In the genomic region with DNA sequence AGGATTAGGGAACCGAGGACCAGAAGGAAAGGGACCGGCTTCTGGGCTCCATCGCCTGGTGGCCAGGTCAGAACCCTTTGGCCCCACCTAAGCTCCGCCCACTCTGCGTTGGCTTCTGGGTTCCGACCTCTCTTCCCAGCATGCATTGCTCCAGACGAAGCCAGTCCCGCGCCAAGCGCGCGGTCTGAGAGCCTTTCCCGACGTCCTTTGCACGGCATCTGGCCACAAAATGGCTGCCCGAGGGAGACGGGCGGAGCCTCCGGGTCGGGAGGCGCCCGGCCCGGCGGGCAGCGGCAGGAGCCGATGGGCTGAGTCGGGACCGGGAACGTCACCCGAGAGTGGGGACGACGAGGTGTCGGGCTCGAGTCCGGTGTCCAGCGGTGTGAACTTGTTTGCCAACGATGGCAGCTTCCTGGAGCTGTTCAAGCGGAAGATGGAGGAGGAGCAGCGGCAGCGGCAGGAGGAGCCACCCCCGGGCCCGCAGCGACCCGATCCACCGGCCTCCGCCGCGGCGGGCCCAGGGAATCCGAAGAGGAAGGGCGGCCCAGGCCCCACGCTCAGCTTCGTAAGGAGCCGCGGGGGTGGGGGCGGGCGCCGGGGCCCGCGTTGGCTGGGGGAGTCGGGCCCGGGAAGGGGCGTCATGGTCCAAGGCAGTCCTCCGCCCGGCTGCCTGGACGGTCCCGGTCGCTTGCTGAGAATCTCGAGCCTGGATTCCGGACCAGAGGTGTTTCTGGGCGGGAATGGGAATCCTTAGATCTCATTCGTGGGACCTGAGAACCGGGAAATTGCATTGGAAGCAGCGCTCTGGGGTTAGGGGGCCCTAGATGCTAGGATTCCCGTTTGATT, we compare ENCODE assay signal across 8 mouse cellular contexts. TPM values are rescaled to one million over a fixed set of nuclear protein-coding genes. Genes with fewer than 3 reads are reported as not detected.
DNase-seq lines count a peak whose midpoint lies in the region; ATAC-seq lines count a peak whose summit lies in the region.

A gene (plus strand): TSS at position 154 of the 846 bp plus-strand sequence.

- H3K4me2 ChIP-seq in heart, embryonic 13.5 days: peak within 1 kb of the TSS; percentile 91
- peak within 1 kb of the TSS; percentile 96 for H3K4me2 ChIP-seq in liver, embryonic 12.5 days
- H3K4me2 ChIP-seq in stomach, embryonic 15.5 days: peak within 1 kb of the TSS; percentile 90

- no peaks in the 10 kb centered on the region for H3K9me3 ChIP-seq in heart, embryonic 13.5 days
- H3K9me3 ChIP-seq in liver, embryonic 12.5 days (replicated peaks): no peaks in the 10 kb centered on the region
- H3K9me3 ChIP-seq in stomach, embryonic 15.5 days: no peaks in the 10 kb centered on the region

- no peaks in the 10 kb centered on the region for H3K27me3 ChIP-seq in heart, embryonic 13.5 days (replicated peaks)
- H3K27me3 ChIP-seq in liver, embryonic 12.5 days (replicated peaks): no peaks in the 10 kb centered on the region
- no peaks in the 10 kb centered on the region for H3K27me3 ChIP-seq in stomach, embryonic 15.5 days (replicated peaks)

- H3K36me3 ChIP-seq in heart, embryonic 13.5 days: peaks cover 52% of the 10 kb centered on the region
- peaks cover 60% of the 10 kb centered on the region for H3K36me3 ChIP-seq in liver, embryonic 12.5 days
- H3K36me3 ChIP-seq in stomach, embryonic 15.5 days: peaks cover 39% of the 10 kb centered on the region

- peak; percentile 78 for ATAC-seq in erythroid progenitor cell, adult 5-6 weeks (replicated peaks; ENCODE audit: low FRiP score, poor library complexity, severe bottlenecking)
- peak; percentile 80 for ATAC-seq in heart, embryonic 13.5 days (ENCODE audit: extremely low read depth, insufficient number of reproducible peaks, low FRiP score, low TSS enrichment)
- ATAC-seq in liver, embryonic 12.5 days: peak; percentile 84
- peak; percentile 82 for ATAC-seq in stomach, embryonic 15.5 days (ENCODE audit: insufficient read depth, low FRiP score, low read depth)

- H3K4me3 ChIP-seq in heart, embryonic 13.5 days: peak within 1 kb of the TSS; percentile 85
- H3K4me3 ChIP-seq in liver, embryonic 12.5 days: peak within 1 kb of the TSS; percentile 100
- H3K4me3 ChIP-seq in stomach, embryonic 15.5 days (replicated peaks): peak within 1 kb of the TSS; percentile 90

- peak; percentile 95 for DNase-seq in CD4-positive helper T cell, adult 2 months (ENCODE audit: low read depth, low spot score)
- DNase-seq in brain, embryonic 18.5 days (ENCODE audit: low read depth, low spot score): peak; percentile 84
- peak; percentile 98 for DNase-seq in kidney, postnatal 10 days
- DNase-seq in natural killer cell, adult 2 months (ENCODE audit: low spot score in 2 of 2): peak; percentile 94 to 95

- H3K27ac ChIP-seq in heart, embryonic 13.5 days (replicated peaks): peak within 1 kb of the TSS; percentile 88
- H3K27ac ChIP-seq in liver, embryonic 12.5 days: peak within 1 kb of the TSS; percentile 96
- H3K27ac ChIP-seq in stomach, embryonic 15.5 days: peak within 1 kb of the TSS; percentile 88

- peak within 1 kb of the TSS; percentile 99 for H3K9ac ChIP-seq in heart, embryonic 13.5 days
- peak within 1 kb of the TSS; percentile 100 for H3K9ac ChIP-seq in liver, embryonic 12.5 days
- peak within 1 kb of the TSS; percentile 100 for H3K9ac ChIP-seq in stomach, embryonic 15.5 days

- peaks cover 41% of the 10 kb centered on the region for H3K4me1 ChIP-seq in heart, embryonic 13.5 days
- H3K4me1 ChIP-seq in liver, embryonic 12.5 days: peaks cover 55% of the 10 kb centered on the region
- H3K4me1 ChIP-seq in stomach, embryonic 15.5 days: peaks cover 33% of the 10 kb centered on the region

- WGBS in heart, embryonic 13.5 days: under 1% methylated on average over 71 of the region's 75 CpGs
- under 1% methylated on average over 71 of the region's 75 CpGs for WGBS in liver, embryonic 12.5 days (ENCODE audit: insufficient replicate concordance)
- WGBS in stomach, embryonic 15.5 days: under 1% methylated on average over 72 of the region's 75 CpGs

RNA-seq across cellular contexts. Expression of the gene that starts here (rescaled TPM):
- total RNA-seq in erythroid progenitor cell, adult 5-6 weeks (2015; ENCODE audit: low replicate concordance): 143 and 183 TPM in 2 replicates
- 140 and 476 TPM in 2 replicates for total RNA-seq in erythroid progenitor cell, adult 5-6 weeks (2017; ENCODE audit: low replicate concordance)
- 73.4 and 75.1 TPM in 2 replicates for polyA plus RNA-seq in heart, embryonic 13.5 days (2015; fragmentation: Nextera tagmentation; extraction: Ambion mirVana)
- 133 and 139 TPM in 2 replicates for polyA plus RNA-seq in liver, embryonic 12.5 days (2016; fragmentation: Nextera tagmentation; extraction: Ambion mirVana)
- polyA plus RNA-seq in stomach, embryonic 15.5 days (2015; fragmentation: Nextera tagmentation; extraction: Ambion mirVana): 104 and 132 TPM in 2 replicates

Comparison
In these comparisons a context has a peak if more than half of its experiments do, and no peak if none do; other contexts are left out.
1. Peak in every context shown above with its lines: DNase-seq, ATAC-seq, H3K4me3 ChIP-seq and H3K27ac ChIP-seq.